Mouse (Mus musculus) lung, postnatal 36 days (tissue): ENCODE data around the gene C2cd3.

ENCODE experiments used
- DNase-seq: peaks from one replicate; pipeline ENCODE4 v3.0.0; 2022; ENCODE audit warnings: mixed read lengths

C2cd3 gene

GRCm38 (mm10) chr7:100500276-100500977 lies 128.4 kb downstream of the C2cd3 start:
- peak; percentile 62 for DNase-seq

DNA sequence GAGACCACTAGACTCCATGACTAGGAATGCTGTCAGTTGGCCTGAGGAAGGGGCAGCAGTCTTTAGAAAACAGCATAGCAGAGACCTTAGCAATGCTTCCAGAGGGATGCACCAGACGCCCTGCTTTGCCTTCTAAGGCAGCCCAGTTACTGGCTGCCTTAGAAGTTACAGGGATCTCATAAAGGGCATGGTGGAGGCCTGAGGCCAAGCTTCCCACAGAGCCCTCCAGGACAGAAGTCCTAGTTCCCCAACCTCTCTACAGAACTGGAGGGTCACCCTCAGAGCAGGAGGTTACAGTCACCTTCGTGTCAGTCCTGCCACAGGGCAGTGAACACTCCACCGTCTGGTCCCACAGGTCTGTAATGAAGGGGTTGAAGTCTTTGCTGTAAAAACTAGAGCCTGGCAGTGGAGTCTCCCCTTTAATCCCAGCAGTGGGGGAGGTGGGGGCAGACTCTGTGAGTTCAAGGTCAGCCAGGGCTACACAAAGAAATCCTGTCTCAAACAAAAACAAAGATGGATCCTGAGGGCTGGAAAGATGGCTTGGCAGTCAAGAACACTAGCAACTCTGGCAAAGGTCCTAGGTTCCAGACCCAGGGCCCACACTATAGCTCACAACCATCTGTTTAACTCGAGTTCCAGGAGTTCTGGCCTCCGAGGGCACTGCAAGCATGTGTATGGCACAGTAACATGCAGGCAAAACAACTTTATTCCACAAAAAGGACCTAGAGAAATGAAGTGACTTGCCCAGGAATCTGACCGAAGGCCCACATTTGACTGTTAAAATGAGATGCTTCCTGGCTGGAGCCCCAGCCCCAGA lies 129.2 kb downstream of the C2cd3 start:
- DNase-seq, result peak; percentile 44

GRCm38 (mm10) chr7:100501844-100502373 lies 129.9 kb downstream of the C2cd3 start:
- peak; percentile 41 for DNase-seq

GRCm38 (mm10) chr7:100502374-100502922 lies 130.4 kb downstream of the C2cd3 start:
- DNase-seq, result peak; percentile 69

DNA sequence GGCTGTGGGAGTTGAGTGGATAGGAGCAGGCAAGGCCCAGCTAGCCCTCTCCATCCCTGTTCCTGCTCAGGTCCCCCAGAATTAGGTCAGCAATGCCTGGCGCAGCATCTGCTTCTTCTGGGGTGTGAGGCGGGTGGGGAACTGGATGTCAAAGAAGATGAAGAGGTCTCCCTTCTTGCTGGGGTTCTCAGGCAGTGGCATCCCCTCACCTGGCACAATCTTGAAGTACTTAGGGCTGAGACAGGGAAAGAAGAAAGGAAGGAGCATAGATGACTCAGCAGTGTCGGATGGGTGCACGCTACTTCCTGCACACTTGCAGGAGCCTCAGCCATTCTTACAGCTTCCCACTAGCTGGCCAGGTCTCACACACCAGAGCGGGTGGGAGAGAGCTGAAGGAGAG lies 131.0 kb downstream of the C2cd3 start:
- peak; percentile 30 for DNase-seq

GRCm38 (mm10) chr7:100504740-100505487 lies 132.9 kb downstream of the C2cd3 start:
- DNase-seq, result no peak

GRCm38 (mm10) chr7:100506494-100506893 lies 134.5 kb downstream of the C2cd3 start:
- no peak for DNase-seq

GRCm38 (mm10) chr7:100508670-100509069 lies 136.6 kb downstream of the C2cd3 start:
- peak; percentile 28 for DNase-seq

DNA sequence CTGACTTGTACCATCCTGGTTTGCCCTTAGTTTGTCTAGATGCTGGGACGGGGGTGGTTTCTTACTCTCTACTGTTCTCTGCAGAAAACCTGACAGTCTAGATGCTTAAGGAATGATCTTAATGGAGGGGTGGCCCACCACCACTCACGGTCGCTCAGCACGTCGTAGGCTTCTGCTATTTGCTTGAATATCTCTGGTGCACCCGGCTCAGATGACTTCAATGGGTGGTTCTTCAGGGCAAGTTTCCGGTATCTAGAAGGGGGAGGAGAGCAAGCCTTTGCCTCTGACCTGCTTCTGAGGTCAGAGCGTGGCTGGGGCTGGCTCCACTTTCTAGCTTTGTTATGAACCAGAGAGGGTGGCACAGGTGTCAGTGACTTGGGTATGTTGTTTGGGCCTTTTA lies 139.6 kb downstream of the C2cd3 start:
- DNase-seq, result no peak

GRCm38 (mm10) chr7:100514573-100514972 lies 142.5 kb downstream of the C2cd3 start, which contains the start of gene Dnajb13:
Gene Dnajb13, minus strand, starts transcription at chr7:100514960.
- no peak for DNase-seq
